Mouse (Mus musculus) urinary bladder, postnatal 25 days (tissue): Measurements from ENCODE around the gene Mical3.
A peak's percentile ranks its signal among the peaks of the same experiment; 100 is the strongest.

Experiments
- DNase-seq: peaks from one replicate; pipeline ENCODE4 v3.0.0; 2022; ENCODE audit warnings: low spot score

Gene Mical3

GRCm38 (mm10) chr6:121051972-121052629, 78.7 kb downstream of the Mical3 start:
- DNase-seq = no peak

- no peak for DNase-seq
These were observed 79.4 kb downstream of the Mical3 start for GRCm38 (mm10) chr6:121051411-121051810.

GRCm38 (mm10) chr6:121048696-121049095, 82.1 kb downstream of the Mical3 start:
- no peak for DNase-seq

GRCm38 (mm10) chr6:121045345-121046080, 85.3 kb downstream of the Mical3 start:
- no peak for DNase-seq

- no peak for DNase-seq
These were observed 87.2 kb downstream of the Mical3 start for GRCm38 (mm10) chr6:121043434-121044189.

- DNase-seq = no peak
These were observed 91.1 kb downstream of the Mical3 start for GRCm38 (mm10) chr6:121039719-121040118.

GRCm38 (mm10) chr6:121039286-121039685, 91.5 kb downstream of the Mical3 start:
- DNase-seq = no peak

- DNase-seq = no peak
These were observed 93.7 kb downstream of the Mical3 start for GRCm38 (mm10) chr6:121037086-121037485.

- DNase-seq = no peak
These were observed 94.9 kb downstream of the Mical3 start for GRCm38 (mm10) chr6:121035929-121036328.

- DNase-seq = no peak
These were observed 95.5 kb downstream of the Mical3 start for GRCm38 (mm10) chr6:121035268-121035667.

GRCm38 (mm10) chr6:121033250-121033649, 97.5 kb downstream of the Mical3 start:
- DNase-seq = no peak

- DNase-seq = no peak
These were observed 99.4 kb downstream of the Mical3 start for GRCm38 (mm10) chr6:121031370-121031769.

GRCm38 (mm10) chr6:121029897-121030589, 100.8 kb downstream of the Mical3 start:
- no peak for DNase-seq

- DNase-seq = no peak
These were observed 102.3 kb downstream of the Mical3 start for GRCm38 (mm10) chr6:121028514-121028913.

GRCm38 (mm10) chr6:121027314-121027713, 103.5 kb downstream of the Mical3 start:
- no peak for DNase-seq

- no peak for DNase-seq
These were observed 103.9 kb downstream of the Mical3 start for GRCm38 (mm10) chr6:121026866-121027265.

- DNase-seq = no peak
These were observed 104.7 kb downstream of the Mical3 start for GRCm38 (mm10) chr6:121026019-121026584.

- DNase-seq = no peak
These were observed 112.7 kb downstream of the Mical3 start for GRCm38 (mm10) chr6:121018147-121018546.

- peak; percentile 36 for DNase-seq
These were observed 113.3 kb downstream of the Mical3 start for GRCm38 (mm10) chr6:121017436-121018031.

GRCm38 (mm10) chr6:121016097-121016496, 114.7 kb downstream of the Mical3 start:
- no peak for DNase-seq

- DNase-seq = no peak
These were observed 116.5 kb downstream of the Mical3 start for GRCm38 (mm10) chr6:121014339-121014738.
